Mouse (Mus musculus) myocyte (in vitro differentiated cells): ENCODE measurements around the gene Nuak2.

Experiments used
- MAX ChIP-seq: IDR thresholded peaks from one replicate; pipeline ENCODE4 v1.6.1; 2011; ENCODE audit warnings: low read depth, mild to moderate bottlenecking, control low read depth
- MYOD1 ChIP-seq, 3 experiments: IDR thresholded peaks; one replicate each; pipeline ENCODE4 v1.6.1; 2011; ENCODE audit warnings: control low read depth in 2 of 3, low read depth in 2 of 3, mild to moderate bottlenecking in 2 of 3, moderate library complexity in 1 of 3; ENCODE audit not compliant: insufficient read length in 2 of 3, control insufficient read depth in 1 of 3
- POLR2A ChIP-seq: IDR thresholded peaks from one replicate; pipeline ENCODE4 v1.6.1; 2011; ENCODE audit warnings: low read depth, mild to moderate bottlenecking, control low read depth, moderate library complexity; ENCODE audit not compliant: insufficient read length
- REST ChIP-seq: IDR thresholded peaks from one replicate; pipeline ENCODE4 v1.6.1; 2011; ENCODE audit warnings: mild to moderate bottlenecking, control low read depth, moderate library complexity; ENCODE audit not compliant: insufficient read depth, insufficient read length
- TCF12 ChIP-seq: IDR thresholded peaks from one replicate; pipeline ENCODE4 v1.6.1; 2011; ENCODE audit warnings: mild to moderate bottlenecking, control low read depth; ENCODE audit not compliant: poor library complexity, insufficient read depth, severe bottlenecking

- TF ChIP-seq POLR2A: peak; percentile 95
- TF ChIP-seq MAX: no peak
- TF ChIP-seq TCF12: no peak
- no peak for TF ChIP-seq REST
- no peak for TF ChIP-seq MYOD1 (IDR thresholded peaks at IDR 0.05; ENCODE audit: control insufficient read depth in 1 of 3, insufficient read length in 2 of 3, low read depth in 2 of 3)
These were observed at the start of gene Nuak2 for GRCm38 (mm10) chr1:132315889-132316624.
